Mouse (Mus musculus) urinary bladder, adult 18-20 months (tissue): ENCODE measurements around the gene Trip6.
"Not testable (repeated sequence)": the region's sequence is repeated elsewhere in the genome, so short reads cannot be mapped to it uniquely, and the experiment has no call there.

Experiments used
- DNase-seq, 2 experiments: peaks; one replicate each; pipeline ENCODE4 v3.0.0; 2022; ENCODE audit warnings: low spot score in 2 of 2, mixed read lengths in 2 of 2

The Trip6 gene

DNA sequence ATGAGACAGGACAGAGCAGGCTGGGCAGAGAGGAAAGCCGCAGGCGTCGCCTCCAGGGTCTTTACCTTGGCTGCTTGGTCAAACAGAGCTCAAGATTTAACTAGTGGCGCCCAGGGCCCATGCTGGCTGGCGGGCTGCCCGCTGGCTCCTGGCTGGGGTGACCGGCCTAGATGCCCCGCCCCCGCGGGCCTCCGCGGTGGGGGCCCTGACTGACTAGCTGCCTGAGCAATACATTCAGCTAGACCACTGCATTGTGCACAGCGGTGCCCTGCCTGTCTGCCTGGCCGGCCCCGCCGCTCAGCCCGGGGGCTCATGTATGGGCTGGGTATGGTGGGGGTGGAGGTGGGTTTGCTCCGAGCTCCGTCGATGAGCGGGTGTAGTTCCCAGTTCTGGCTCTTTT lies 13.0 kb downstream of the Trip6 start:
- no peak for DNase-seq

DNA sequence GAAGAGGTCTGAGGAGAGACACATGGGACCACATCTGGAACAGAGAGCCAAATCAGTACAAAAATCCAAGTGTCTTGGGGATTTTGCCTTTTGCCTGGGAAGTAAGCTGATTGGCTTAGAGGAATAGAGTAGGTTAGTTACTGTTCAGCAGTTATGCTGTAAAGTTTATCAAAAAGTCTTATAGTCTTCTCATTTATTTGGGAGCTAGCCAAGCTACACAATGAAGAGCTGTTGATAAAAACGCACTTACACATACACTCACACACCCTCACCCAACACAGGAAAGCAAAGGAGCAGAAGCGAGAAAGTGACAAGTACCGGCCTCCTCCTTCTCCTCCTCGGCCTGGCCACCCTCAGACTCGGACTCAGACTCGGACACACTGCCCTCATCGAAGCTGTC lies 15.0 kb downstream of the Trip6 start:
- no peak for DNase-seq

DNA sequence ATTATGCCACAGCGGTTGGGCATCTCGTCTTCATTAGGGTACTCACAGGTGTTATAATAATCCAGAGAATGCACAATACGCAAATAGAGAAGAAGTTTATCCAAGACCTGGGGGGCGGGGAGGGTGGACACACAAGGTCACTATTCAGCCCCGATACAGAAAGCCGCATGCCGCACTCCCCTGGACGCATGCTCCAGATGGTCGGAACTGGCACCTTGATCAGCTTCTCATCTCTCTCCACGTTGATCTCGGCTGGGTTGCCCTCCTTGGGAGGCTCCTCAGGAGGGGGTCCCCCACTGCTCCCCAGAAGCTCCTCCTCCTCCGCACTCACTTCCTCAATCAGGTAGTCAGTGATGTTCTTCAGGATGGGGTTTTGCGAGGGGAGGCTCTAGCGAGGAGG lies 17.1 kb downstream of the Trip6 start:
- DNase-seq = no peak

DNA sequence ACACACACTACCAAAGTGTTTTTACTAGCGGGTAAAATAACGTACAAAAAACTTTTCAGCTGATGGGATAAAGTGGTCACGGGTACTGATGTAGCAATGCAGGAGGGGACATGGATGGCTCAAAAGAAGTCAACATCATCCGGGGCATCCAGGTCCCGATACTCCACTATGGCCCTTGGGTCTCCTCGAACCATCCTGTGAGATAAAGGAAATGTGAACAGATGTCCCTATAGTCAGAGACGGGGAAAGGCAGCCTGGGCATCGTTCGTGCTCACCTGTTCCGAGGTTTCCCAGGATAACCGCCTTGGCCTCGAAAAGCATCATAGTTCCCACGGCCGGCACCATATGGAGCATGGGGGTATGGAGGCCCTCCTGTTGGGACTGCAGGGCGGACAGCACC lies 18.5 kb downstream of the Trip6 start:
- DNase-seq = no peak

DNA sequence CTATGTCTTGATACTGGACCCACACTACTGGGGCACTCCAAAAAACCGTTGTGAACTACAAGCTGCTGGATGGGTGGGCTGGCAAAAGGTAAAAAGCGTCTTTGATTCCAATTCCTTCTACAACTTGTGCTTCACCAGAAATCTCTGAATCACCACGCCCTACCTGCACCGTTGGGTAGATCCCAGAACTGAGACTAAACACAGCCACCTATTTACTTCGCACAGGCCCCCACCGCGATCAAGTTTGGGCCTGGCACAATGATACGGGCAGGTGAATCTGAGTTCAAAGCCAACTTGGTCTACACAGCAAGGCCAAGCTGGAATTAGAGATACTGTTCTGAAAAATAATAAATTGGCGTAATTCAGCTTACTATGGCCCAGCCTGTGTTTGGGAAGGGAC lies 18.9 kb downstream of the Trip6 start:
- DNase-seq = no peak

DNA sequence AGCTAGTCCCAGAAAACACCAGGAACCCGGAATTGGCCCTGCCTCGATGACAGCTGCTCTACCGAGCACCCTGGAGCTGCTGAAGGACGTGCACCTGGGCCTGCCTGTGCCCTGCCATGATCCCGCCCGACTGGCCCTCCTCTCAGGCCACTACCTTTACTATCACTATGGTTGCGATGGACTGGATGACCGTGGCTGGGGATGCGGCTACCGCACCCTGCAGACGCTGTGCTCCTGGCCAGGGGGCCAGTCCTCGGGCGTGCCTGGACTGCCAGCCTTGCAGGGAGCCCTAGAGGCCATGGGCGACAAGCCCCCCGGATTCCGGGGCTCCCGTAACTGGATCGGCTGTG lies 19.5 kb downstream of the Trip6 start:
- DNase-seq = no peak

DNA sequence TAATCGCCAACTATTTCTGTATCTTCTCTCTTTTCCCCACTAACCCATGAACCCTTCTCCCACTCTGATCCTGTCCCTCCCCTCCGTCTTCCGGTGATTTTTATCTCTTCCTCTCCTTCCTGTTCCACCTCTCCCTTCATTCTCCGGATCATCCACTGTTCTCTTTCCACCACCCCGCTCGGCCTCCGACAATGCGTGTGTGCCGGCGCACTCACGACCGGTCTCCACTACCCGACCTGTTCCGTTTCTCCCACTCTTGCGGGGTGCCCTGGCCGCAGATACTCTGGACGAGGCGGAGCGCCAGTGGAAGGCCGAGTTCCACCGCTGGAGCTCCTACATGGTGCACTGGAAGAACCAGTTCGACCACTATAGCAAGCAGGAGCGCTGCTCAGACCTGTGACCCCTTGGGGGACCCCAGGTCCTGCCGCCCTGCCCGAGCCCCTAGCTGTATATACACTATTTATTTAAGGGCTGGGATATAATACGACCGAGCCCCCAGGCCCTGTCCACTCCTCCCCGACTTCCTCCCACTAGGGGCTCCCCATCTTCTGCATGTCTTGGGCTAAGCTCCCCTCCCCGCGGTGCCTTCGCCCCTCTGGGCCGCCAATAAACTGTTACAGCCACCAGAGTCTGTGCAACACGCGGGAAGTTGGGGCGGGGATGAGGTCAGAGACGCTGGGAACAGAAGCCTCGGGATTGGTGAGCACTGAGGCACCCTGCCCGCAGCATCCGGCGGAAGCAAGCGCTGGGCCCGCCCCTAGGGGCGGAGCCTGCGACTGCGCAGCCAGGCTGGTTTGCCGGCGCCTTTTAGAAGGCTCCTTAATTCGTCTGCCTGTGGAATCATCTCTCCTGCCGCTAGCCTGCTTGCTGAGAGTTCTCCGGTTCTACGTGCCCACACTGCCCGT lies 20.1 kb downstream of the Trip6 start, which contains the start of gene Ufsp1:
TSS of gene Ufsp1 (plus strand) at position 791 of the 905 bp plus-strand sequence.
- DNase-seq = peak; percentile 84 to 93

DNA sequence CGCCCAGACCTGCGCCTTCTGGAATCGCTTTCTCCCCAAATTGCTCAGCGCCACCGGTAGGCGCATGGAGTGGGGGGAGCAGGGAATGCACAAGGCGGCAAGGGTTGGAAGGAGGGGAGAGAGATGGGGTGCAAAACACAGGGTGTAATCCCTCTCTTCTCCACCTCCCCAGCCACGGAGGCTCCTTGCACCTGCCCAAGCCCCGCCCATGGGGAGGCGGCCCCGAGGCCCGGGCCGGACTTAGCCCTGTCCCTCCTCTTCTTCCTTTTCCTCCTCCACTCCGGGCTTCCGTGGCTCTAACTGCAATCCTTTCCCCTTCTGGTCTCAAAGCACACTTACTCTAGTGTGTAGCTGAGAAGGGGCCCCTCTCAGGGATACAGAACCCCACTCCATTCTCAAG lies 20.9 kb downstream of the Trip6 start:
- DNase-seq = peak; percentile 77 to 83

DNA sequence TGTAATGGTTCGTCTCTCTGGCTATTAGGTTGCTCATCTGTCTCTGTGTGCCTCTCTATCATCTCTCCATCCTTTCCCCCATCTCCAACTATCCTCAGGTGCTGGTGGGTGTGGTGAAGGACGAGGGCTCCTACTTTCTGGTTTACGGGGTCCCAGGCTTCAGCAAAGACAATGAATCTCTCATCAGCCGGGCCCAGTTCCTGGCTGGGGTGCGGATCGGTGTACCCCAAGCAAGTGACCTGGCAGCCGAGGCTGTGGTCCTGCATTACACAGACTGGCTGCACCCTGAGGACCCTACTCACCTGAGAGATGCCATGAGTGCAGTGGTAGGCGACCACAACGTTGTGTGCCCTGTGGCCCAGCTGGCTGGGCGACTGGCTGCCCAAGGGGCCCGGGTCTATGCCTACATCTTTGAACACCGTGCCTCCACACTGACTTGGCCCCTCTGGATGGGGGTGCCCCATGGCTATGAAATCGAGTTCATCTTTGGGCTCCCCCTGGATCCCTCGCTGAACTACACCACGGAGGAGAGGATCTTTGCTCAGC lies 22.8 kb downstream of the Trip6 start:
- DNase-seq = no peak

DNA sequence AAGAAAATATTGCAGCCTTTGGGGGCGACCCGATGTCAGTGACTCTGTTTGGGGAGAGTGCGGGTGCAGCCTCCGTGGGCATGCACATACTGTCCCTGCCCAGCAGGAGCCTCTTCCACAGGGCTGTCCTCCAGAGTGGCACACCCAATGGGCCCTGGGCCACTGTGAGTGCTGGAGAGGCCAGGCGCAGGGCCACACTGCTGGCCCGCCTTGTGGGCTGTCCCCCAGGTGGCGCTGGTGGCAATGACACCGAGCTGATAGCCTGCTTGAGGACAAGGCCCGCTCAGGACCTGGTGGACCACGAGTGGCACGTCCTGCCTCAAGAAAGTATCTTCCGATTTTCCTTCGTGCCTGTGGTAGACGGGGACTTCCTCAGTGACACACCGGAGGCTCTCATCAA lies 23.5 kb downstream of the Trip6 start:
- DNase-seq = no peak

DNA sequence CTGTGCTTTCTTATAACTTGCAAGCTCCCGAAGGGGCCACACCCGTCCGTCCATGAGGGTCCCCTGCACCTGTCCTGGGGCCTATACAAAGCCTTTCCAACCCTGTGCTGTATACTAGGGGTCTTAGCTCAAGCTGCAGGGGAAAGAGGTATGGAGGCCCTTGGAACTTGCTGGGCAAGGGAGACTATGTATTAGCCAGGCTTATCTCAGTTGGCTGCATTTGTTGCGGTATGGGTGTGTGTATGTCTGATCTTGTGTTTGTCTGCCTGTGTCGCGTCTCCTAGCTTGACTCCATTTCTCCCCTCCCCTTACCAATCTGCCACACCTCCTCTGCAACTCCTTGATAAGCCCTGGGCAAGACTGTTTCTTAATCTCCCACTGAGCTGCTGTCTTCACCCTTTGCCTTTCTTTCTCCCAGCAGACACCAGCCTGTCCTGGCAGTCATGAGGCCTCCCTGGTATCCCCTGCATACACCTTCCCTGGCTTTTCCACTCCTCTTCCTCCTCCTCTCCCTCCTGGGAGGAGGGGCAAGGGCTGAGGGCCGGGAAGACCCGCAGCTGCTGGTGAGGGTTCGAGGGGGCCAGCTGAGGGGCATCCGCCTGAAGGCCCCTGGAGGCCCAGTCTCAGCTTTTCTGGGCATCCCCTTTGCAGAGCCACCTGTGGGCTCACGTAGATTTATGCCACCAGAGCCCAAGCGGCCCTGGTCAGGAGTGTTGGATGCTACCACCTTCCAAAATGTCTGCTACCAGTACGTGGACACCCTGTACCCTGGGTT lies 24.4 kb downstream of the Trip6 start:
- no peak for DNase-seq

DNA sequence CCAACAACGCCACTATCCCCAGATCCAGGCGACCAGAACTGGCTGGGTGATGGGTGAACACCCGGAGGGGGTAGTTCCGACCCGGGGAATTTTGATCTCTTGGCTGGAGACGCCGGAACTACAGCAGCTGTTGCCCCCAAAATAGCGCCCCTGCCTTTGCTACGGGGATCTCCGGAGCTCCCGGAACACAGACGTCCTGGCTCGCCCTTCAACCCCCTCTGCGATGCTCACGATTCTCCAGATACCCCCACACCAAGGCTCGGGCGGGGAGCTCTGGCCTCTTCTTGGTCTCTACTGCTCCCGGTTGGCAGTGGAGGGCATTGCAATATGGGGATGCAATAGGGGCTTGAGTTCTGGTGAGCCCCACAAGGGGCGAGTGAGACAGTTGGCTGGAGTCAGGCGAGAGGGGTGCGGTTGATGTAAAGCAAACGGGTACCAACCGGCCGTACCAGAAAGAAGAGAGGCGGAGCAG lies 25.2 kb downstream of the Trip6 start:
- no peak for DNase-seq

DNA sequence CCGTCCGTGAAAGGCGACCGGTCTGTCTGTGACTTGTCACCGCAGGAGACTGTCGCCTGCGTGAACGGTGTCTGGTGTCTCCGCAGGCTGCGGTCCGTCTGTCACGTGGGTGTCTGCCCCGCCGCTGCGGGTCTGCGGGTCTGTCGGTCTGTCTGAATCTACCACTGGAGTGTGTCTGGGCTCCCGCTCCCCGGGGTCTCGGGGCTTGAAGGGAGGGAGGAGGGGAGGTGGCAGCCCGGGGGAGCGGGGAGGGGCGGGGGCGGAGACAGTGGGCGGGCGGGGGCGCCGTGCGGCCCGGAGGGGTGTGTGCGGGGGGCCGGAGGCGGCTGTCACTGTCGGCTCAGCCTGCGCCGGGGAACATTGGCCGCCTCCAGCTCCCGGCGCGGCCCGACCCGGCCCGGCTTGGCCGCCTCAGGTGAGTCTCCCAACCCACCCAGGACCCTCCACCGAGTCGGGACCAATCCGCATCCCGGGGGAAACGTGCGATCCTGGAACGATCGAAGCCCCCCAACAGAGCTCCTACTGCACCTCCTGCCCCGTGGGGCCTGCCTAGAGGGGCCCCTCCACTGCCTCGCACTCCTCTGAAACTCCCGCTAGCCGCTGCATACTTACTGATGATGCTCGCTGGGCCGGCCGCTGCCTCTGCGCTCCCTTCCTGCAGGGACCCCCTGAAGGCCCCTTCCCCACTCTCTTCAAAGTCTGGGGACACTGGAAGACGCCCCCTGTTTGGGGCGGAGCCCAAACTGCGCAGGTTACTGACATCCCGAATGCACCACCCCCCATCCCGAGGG lies 26.1 kb downstream of the Trip6 start:
- DNase-seq = no peak

DNA sequence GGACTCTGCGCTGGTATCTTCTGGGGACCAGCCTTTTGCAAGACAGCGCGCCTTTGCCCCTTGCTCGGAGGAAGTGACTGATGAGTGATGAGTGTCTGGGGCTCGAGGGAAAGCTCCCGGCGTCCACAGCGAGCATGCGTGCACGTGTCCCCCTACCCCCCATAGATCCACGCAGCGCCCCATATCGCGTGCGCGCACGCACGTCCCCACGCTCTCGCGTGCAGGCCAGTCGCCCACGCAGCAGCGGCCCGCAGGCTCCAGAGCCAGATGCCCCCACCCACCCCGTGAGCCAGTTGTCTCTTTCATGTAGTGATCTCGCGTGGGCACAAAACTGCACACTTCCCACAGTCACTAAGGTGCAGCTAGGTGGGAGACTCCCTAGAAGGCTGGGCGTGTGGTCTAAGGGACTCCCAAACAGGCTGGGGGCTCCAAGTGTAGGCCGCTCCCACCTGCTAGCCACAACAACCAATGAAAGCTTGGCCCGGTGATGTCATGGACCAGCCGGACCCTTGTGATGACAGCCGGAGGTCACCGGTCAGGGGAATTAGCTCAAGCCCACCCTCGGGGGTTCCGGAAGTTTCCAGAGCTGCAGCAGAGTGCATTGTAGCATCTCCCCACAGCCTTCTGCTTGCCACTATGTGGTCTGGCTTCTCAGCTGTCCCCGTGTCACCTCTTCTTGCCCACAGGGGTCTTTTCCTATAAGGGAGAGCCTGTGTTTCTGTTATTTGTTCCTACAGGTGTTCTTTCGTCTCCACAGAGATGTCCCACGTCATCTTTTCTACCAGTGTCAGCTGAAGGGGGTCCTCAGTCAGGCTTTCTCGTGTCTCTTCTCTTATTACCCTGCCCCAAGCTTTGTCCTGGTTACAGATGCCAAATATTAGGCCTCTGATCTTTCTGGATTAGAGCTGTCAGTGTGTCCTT lies 26.9 kb downstream of the Trip6 start, which contains the start of gene Ache:
TSS of gene Ache (plus strand) at position 488 of the 921 bp plus-strand sequence.
- no peak for DNase-seq

DNA sequence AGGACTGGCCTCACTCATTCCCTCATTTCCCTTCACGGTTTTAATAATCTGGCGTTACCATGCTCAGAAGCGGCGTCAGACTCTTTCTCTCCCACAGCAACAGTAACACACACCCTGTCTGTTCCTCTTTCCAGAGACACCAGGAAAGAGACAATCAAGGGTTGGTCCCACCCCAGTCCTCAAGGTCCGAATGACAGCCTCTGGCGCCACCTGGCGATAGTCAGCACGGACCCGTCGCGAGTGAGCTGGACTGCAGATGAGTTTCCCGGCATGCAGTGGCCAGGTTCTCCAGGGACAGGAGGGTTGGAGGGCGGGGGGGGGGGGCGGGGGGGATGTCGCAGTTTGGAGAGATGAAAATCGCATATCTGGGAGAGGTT lies 27.6 kb downstream of the Trip6 start:
- DNase-seq = peak; percentile 77 to 87

DNA sequence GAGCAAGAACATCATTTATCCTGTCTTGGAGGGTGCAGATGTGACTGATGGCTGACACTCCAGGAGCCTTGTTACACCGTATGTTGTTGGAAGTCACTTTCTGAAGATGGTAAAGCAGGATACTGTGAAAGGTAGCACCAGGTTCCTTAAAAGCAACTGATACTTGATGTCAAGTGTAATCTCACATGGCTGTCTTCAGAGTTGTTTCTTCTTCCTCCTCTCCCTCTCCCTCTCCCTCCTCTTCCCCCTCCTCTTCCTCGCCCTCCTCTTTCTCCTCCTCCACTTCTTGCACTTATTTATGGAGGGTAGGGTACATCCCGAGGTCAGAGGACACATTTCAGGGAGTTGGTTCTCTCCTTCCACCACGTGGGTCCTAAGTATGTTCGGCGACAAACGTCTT lies 28.2 kb downstream of the Trip6 start:
- DNase-seq = no peak

DNA sequence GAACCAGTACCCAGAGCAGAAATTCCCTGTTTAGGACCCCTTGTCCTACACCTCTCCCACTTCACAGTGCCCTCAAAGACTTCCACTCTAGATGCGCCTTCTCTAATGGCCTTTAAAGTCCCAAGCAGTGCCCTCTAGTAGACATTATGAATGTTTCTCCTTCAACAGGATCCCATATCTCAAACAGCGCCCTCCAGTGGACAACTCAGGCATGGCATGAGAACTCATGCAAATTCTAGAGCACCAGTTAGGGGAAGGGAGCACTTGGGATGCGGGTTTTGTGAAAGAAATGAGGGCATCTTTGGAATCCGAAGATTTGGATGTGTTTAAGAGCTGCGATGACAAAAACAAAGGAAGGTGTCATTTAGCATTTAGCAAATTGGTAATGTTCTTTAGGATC lies 29.2 kb downstream of the Trip6 start:
- DNase-seq = no peak

DNA sequence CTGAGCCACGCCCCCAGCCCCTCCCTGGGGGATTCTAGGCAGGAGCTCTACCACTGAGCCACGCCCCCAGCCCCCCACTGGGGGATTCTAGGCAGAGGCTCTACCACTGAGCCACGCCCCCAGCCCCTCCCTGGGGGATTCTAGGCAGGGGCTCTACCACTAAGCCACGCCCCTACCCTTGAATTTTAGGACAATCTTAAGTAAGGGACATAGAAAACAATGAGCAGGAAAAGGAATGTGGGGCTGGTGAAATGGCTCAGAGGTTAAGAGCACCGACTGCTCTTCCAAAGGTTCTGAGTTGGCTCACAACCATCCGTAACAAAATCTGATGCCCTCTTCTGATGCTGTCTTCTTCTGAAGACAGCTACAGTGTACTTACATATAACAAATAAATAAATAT lies 29.8 kb downstream of the Trip6 start:
- DNase-seq = not testable (repeated sequence)

DNA sequence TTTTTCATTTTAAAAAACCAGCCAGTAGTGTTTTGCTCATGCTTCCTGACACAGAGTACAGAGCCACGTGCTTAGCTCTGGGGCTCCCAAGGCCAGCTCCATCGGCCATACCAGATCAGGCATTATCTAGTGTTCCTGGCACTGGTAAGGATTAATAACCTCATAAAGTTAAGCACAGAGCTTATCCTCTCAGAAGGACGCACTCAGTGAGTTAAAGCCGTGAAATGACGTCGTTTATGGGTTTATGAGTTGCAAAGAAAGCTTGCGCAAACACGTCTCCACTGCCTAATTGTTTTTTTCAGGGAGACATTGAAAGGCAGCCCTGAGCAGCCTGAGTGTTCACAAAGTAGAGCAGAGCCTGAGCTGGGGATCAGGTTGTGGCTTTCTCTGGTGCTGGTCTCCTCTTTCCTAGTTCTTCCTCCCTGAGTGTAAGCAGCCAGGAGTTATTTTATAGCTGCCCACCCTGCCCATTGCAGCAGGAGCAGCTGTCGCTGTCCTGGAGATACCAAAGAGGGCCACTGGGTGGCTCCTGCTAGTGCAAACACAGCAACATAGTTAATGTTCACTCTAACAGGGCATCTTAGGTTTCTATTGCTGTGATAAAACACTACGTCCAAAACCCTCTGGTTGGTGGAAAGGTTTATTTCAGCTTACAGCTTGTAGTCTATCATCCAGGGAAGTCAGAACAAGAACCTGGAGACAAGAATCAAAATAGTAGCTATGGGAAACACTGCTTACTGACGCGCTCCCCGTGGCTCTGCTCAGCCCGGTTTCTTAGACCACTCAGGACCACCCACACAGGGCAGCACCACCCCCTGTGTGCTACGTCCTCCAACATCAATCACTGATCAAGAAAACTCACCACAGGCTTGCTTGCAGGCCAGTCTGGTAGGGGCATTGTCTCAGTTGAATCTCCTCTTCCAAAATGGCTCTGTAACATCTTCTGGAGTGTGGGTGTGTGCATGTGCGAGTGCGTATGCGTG lies 36.6 kb downstream of the Trip6 start:
- DNase-seq = no peak
